ENCODE assay signal across 21 mouse cellular contexts in the genomic region with DNA sequence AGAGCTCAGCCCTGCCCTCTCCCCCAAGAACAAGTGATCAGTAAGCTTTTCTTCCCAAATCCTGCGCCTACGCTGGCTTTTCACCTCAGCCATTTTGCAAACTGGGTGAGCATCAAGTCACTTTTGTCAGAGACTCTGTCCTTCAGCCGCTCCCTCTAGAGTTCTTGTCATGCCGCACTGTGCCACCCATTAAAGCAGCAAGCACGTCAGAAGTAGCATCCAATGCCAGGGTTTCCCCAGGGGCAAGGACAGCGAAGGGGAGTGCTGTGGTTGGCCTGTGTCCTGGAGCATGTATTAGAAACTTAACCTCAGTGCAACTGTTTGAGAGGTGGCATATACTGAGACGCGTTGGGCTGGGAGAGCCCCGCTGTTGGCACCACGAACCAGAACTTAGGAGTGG. TPM values are rescaled to one million over a fixed set of nuclear protein-coding genes. Genes with fewer than 3 reads are reported as not detected.
A peak's percentile ranks its signal among the peaks of the same experiment; 100 is the strongest.
DNase-seq lines count a peak whose midpoint lies in the region; ATAC-seq and TF ChIP-seq lines count a peak whose summit lies in the region.
"Had no signal": no experiment of that assay in that cellular context is flagged by ENCODE, and none has a peak within 500 bp of the region (broad histone marks: within the 10 kb centered on the region; RNA-seq: fewer than 3 reads in every experiment).

No protein-coding gene starts in this region.

- no peaks in the 10 kb centered on the region for H3K4me1 ChIP-seq in cortical plate, adult 2 months (ENCODE audit: control insufficient read depth, insufficient read depth, low read length)
- H3K4me1 ChIP-seq: embryonic facial prominence, embryonic 12.5 days; heart, embryonic 12.5 days; neural tube, embryonic 12.5 days had no signal

- no peak for TF ChIP-seq POLR2A in cortical plate, adult 2 months (IDR thresholded peaks at IDR 0.05; ENCODE audit: extremely low read depth, insufficient read depth, low read length)

- H3K4me3 ChIP-seq in layer of hippocampus, adult 2 months, result peak overlapping the region; percentile 0; the same call in 1 of the 2 replicates
- H3K4me3 ChIP-seq in cortical plate, adult 2 months (ENCODE audit: insufficient read depth, low read length), result peak overlapping the region; percentile 17; the same call in 1 of the 2 replicates
- H3K4me3 ChIP-seq: embryonic facial prominence, embryonic 12.5 days; heart, embryonic 12.5 days; left cerebral cortex, adult 2 months; limb, embryonic 12.5 days; neural tube, embryonic 12.5 days had no signal

- no peak overlapping the region for H3K27ac ChIP-seq in layer of hippocampus, adult 2 months
- H3K27ac ChIP-seq in cortical plate, adult 2 months (ENCODE audit: insufficient read depth, low read length), result no peak overlapping the region
- H3K27ac ChIP-seq: embryonic facial prominence, embryonic 12.5 days; left cerebral cortex, adult 2 months; neural tube, embryonic 12.5 days; stomach, postnatal 0 days had no signal

- ATAC-seq in megakaryocyte, adult 5-6 weeks (ENCODE audit: poor library complexity, severe bottlenecking), result peak; percentile 34; the same call in 1 of the 2 replicates
- no peak for ATAC-seq in megakaryocyte progenitor cell, adult 5-6 weeks (replicated peaks; ENCODE audit: poor library complexity)
- ATAC-seq: forebrain, postnatal 0 days had no signal

- no peak for DNase-seq in layer of hippocampus, adult 2 months (ENCODE audit: low spot score in 2 of 2)
- DNase-seq in layer of hippocampus, adult 18-20 months (ENCODE audit: low spot score in 2 of 2), result no peak
- DNase-seq in A20 (ENCODE audit: low read depth, low spot score), result peak; percentile 83
- no peak for DNase-seq in adrenal gland, postnatal 4 days (ENCODE audit: low spot score in 2 of 2)
- DNase-seq in urinary bladder, adult 18-20 months (ENCODE audit: low spot score in 2 of 2), result no peak
- DNase-seq: cerebellum, postnatal 25 days; forebrain, postnatal 0 days; gastrocnemius, postnatal 25 days; heart, postnatal 4 days; kidney, adult 8-10 months; thymus, postnatal 4 days had no signal

- no peak for TF ChIP-seq CTCF in layer of hippocampus, adult 2 months (conservative IDR thresholded peaks at IDR 0.05)
- TF ChIP-seq CTCF in cortical plate, adult 2 months (IDR thresholded peaks at IDR 0.05; ENCODE audit: extremely low read depth, insufficient read depth, low read length), result no peak

RNA-seq across cellular contexts. Expression of gene Ly86, which starts 0.8 kb away (rescaled TPM):
- 1 to 10 TPM; 8.5 to 8.7 TPM for total RNA-seq in layer of hippocampus, adult 2 months (2021)
- total RNA-seq in layer of hippocampus, adult 18-20 months (2021), result 10 to 100 TPM in 1 of 2 experiments, 1 to 10 TPM in 1; 9.7 to 11.1 TPM
- polyA plus RNA-seq in cortical plate, adult 2 months (2012; rRNA removed), result 22.2 and 24.3 TPM in 2 replicates
- 497 and 530 TPM in 2 replicates for total RNA-seq in megakaryocyte, adult 5-6 weeks (2015)
- total RNA-seq in megakaryocyte, adult 5-6 weeks (2017), result 408 and 439 TPM in 2 replicates
- 1 to 10 TPM; 3.6 to 4.5 TPM for total RNA-seq in adrenal gland, postnatal 4 days (2021)
- total RNA-seq in megakaryocyte progenitor cell, adult 5-6 weeks (2015), result 177 and 225 TPM in 2 replicates
- 136 and 198 TPM in 2 replicates for total RNA-seq in megakaryocyte progenitor cell, adult 5-6 weeks (2017)
- polyA plus RNA-seq: C2C12 had no signal

Comparison
In these comparisons a context has a peak if more than half of its experiments do, and no peak if none do; other contexts are left out.
1. RNA of gene Ly86, which starts 0.8 kb away (total RNA-seq): 408 to 530 TPM in megakaryocyte, adult 5-6 weeks and 136 to 225 TPM in megakaryocyte progenitor cell, adult 5-6 weeks; 9.7 to 11.1 TPM in layer of hippocampus, adult 18-20 months, 8.5 to 8.7 TPM in layer of hippocampus, adult 2 months and 3.6 to 4.5 TPM in adrenal gland, postnatal 4 days; every median in the first group is over 10 times any median in the second.